Mouse (Mus musculus) T-cell, adult 2 months (primary cell): ENCODE data around the gene Rabif.
"Not testable (repeated sequence)": the region's sequence is repeated elsewhere in the genome, so short reads cannot be mapped to it uniquely, and the experiment has no call there.

ENCODE experiments used
- DNase-seq: peaks from one replicate; pipeline ENCODE4 v3.0.0; 2022; ENCODE audit warnings: low spot score

Rabif gene

DNA sequence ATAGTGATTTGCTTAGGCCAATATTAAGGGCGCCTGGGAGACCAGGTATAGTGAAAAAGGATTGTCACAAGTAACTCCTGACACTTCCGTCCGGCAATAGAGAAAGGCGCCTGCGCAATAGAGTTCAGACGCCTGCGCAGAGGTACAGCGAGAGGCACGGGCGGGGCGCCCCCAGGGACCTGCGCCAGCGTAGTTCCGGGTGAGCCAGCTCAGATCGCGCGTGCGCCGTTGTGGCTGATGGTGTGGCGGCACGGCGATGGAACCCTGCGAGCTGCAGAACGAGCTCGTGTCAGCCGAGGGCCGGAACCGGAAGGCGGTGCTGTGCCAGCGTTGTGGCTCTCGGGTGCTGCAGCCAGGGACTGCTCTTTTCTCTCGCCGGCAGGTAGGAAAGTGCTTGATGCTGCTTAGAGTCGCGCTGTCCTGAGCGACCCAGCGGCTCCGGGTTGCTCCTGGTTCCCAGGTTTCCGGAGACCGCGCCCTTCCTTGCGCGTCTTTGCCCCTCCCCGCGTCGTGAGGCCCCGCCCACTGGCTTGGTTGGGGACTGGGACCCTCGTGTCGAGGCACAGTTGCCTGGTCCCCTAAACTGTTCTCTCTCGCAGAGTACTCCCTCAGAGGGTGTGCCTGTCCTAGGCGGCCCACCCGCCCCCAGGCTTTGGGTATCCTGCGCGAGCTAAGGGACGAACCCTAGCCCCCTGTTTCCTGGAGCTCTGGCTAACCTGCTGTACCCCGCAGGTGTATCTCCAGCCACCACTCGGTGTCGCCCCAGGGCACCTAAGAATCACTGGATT is at the start of gene Rabif:
Rabif (plus strand) TSS at position 221 of the 788 bp plus-strand sequence.
- DNase-seq: peak; percentile 100

DNA sequence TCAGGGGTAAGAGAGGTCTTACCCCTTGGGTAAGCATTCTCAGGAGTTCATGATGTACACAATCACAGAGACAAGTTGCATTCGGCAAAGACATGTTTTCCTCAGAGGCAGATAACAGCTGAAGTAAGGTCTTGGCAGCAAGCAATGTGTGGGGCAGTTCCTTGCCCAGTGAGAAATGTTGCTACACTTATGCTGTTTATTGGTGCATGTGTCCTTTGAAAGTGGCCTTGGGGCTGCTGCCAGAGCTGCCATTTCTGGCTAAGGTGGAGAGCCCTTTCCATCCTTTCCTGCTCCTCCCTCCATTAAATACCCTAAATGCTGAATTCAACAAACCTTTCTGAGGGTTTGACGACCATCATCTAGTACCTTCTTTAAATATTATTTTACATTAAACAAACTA is 49.0 kb upstream of the Rabif start:
- no peak for DNase-seq

GRCm38 (mm10) chr1:134448537-134448936 is 45.9 kb upstream of the Rabif start:
- DNase-seq: not testable (repeated sequence)

DNA sequence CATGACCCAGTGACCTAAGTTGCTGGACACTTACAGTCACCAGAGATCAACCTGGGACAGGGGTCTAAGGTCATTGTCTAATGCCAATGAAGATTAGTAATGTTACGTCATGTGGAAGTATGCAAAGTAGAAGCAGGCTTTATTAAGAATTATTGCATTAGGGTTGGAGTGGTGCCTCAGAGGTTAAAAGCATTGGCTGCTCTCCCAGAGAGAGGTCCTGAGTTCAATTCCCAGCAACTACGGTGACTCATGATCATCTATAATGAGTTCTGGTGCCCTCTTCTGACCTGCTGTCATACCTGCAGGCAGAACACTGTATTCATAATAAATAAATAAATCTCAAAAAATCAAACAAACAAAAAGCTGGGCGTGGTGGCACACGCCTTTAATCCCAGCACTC is 44.2 kb upstream of the Rabif start:
- DNase-seq: no peak

DNA sequence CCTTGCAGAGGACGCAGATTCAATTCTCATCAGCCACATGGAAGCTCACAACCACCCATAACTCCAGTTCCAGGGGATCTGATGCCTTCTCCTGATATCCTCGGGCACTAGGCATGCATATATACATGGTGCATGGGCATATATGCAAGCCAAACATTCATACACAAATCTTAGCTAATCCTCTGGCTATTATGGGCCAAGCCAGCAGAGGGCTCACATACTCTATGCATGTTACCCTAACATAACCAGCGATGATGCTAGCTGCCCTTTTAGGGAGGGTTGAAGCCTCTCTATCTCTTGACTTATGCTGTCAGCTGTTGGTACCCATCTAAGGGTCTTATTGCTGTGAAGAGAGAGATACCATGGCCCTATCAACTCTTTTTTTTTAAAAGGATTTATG is 43.5 kb upstream of the Rabif start:
- peak; percentile 54 for DNase-seq

- DNase-seq: peak; percentile 97
Observed at GRCm38 (mm10) chr1:134454904-134455824, 39.3 kb upstream of the Rabif start, which contains the start of gene Klhl12. Gene Klhl12, plus strand, starts transcription at chr1:134455531.

- DNase-seq: no peak
Observed at GRCm38 (mm10) chr1:134456060-134456459, 38.4 kb upstream of the Rabif start.

- DNase-seq: no peak
Observed at GRCm38 (mm10) chr1:134458139-134458727, 36.2 kb upstream of the Rabif start.

DNA sequence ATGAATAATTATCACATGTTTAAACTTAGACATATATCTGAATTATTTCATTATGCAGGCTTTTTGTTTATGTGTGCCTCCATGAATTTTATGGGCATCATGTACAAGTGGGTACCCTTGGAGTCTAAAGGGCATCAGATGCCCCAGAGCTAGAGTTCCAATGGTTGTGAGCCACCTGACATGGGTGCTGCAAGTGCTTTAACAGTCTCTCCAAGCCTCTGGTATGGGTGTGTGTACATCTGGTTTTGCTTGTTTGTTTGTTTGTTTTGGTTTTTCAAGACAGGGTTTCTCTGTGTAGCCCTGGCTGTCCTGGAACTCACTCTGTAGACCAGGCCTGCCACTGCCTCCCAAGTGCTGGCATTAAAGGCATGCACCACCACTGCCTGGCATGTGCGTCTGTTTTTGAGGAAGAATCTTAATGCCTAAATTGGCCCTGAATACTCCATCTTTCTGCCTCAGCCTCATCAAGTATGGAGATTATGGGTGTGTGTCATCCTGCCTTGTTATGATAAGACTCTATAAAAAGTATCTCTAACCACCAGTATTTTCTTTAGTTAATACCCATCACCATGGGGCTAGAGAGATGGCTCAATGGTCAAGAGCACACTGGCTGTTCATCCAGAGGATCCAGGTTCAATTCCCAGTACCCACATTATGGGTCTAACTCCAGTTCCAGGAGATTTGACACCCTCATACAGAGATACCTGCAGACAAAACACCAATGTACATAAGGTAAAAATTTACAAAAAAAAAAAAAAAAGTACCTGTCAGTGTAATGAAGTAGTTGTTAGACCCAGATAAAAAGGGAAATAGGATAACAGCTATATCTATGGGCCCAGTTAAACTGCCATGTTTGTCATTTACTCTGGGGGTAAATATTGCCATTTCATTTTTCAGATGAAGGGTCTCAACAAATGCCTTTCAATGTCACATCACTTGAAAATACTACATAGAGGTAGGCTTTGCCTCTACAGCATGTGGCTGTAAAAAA is 33.9 kb upstream of the Rabif start:
- no peak for DNase-seq

GRCm38 (mm10) chr1:134484623-134485022 is 9.8 kb upstream of the Rabif start:
- no peak for DNase-seq

- no peak for DNase-seq
Observed at GRCm38 (mm10) chr1:134490903-134491801, 3.3 kb upstream of the Rabif start.

DNA sequence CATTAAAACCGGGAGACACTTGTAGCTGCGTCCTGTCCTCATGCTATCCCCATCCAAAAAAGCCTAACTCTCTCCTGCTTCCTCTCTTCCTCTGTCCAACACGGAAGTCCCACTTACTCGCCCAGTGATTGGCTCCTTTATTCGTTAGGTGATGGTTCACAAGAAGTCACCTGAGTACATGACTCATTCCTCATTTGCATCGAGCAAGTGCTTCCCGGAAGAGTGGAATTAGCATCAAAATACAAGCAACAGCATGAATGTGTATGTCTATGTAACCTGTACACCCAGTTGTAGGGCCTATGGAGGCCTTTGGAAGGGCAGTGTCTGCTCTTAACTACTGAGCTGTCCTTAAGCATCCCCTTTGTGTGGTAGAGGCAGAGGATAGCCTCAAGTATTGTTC is 2.2 kb upstream of the Rabif start:
- DNase-seq: no peak

DNA sequence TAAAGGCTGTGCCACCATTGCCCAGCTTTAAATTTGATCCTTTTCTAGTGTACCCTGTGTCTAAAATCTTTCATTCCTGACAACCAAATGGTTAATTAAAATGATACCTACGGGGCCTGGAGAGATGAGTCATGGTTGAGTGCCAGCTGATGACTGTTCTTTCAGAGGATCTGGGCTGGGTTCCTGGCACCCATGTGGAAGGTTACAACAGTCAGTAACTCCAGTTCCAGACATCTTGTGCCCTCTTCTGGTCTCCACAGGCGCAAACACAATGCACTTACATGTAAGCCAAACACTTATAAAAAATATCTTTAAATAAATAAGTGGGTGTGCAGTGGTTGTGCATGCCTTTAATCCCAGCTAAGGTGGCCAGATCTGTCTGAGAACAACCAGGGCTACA is 952 bp upstream of the Rabif start:
- peak; percentile 5 for DNase-seq

DNA sequence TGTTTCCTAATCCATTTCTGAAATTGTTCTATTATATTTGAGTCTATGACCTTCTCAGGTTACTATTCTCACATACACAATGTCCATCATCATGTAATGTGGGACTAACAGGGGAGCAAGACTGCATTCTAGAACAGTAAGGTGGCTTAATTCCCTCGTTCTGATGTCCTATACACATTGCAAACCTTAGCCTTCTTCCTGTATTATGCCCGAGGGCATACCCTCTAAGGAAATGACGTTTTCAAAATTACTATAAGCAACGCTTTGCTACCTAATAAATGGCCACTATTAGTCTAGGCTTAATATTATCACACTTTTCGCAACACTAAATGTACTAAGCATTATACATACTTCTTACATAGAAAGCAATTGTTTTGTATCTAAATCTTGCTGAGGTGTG is 492 bp upstream of the Rabif start:
- DNase-seq: no peak

- no peak for DNase-seq
Observed at GRCm38 (mm10) chr1:134495216-134495539, 730 bp downstream of the Rabif start.

GRCm38 (mm10) chr1:134495991-134496390 is 1.5 kb downstream of the Rabif start:
- no peak for DNase-seq

GRCm38 (mm10) chr1:134500916-134501315 is 6.5 kb downstream of the Rabif start:
- no peak for DNase-seq

DNA sequence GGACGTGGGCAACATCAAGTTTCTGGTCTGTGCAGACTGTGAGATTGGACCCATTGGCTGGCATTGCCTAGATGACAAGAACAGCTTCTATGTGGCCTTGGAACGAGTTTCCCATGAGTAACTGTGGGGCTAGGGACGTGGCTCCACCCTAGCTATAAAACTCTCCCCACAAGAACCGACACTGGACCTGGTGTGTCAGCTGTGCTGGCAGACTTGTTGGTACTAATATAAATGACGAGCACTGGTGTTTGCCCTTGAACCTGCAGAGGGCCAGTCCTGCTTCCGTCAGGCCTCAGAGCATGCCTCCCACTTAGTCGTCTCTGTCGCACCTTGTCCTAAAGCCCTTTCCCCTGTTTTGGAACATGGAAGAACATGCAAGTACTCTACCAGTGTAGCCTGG is 11.8 kb downstream of the Rabif start:
- no peak for DNase-seq

DNA sequence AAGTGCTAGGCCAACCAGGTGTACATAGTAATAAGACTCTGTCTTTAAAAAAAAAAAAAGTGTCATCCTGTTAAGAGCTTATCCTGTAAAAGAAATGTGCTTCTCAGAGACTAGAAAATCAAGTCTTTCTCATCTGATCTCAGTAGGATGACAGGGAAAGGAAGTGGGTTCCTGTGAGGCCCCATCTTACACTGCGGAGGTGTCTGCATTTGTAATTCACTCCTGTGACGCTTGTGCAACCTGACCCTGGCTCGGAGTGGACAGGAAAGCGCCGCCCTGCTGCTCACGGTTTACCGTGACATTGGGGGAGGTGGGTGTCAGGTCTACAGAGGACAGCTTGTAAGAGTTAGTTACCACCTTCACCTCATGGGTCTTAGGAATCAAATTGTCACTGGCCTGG is 15.6 kb downstream of the Rabif start:
- peak; percentile 65 for DNase-seq

DNA sequence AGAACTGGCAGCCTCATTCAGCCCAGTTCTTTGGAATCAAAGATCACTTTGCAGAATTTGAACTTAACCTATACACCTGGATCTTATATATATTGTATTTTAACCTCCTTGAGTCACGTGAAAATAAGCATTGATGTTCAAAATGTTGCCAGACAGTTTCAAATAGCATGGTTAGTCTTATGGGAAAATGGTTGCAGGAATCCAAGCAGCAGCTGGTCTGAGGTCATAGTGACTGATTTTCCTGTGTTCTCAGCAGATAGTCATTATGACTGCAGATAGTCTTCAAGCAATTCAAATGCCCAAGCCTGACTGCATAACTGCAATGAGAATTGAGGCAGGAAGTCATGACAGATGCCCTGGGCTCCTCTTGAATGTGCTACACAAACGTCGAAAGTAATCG is 17.7 kb downstream of the Rabif start:
- DNase-seq: no peak
